Mouse (Mus musculus): ENCODE data around the gene Chd3.

DNA sequence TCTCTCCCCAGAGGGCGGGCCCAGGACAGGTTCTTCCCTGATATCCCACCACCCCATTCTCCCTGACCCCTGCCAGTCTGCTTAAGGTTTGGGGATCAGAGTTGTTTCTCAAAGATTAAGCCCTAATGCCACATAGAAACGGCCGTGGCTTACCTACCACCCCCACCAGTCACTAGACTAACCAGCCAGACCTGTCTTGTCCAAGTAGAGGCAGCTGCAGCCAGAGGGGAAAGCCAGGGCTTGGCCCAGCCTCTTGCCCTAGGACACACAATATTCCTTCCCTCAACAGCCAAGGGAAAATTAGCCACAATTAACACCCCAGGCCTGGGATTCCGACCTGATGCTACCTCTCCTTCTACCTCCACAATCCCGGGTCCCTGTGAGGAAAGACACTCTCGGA lies 3.5 kb downstream of the Chd3 start:
- TF ChIP-seq POLR2A (IDR thresholded peaks at IDR 0.05; ENCODE audit: low read depth, low read length), result no peak
- no peak for TF ChIP-seq CTCF (IDR thresholded peaks at IDR 0.05; ENCODE audit: extremely low read depth, insufficient read depth, insufficient read length, insufficient replicate concordance)
